Mouse (Mus musculus) lung, adult 18-20 months (tissue): Measurements from ENCODE around the gene Med24.
"Not testable (repeated sequence)": the region's sequence is repeated elsewhere in the genome, so short reads cannot be mapped to it uniquely, and the experiment has no call there.

ENCODE experiments used
- DNase-seq, 2 experiments: peaks; one replicate each; pipeline ENCODE4 v3.0.0; 2022; ENCODE audit warnings: mixed read lengths in 2 of 2

Med24 gene

DNA sequence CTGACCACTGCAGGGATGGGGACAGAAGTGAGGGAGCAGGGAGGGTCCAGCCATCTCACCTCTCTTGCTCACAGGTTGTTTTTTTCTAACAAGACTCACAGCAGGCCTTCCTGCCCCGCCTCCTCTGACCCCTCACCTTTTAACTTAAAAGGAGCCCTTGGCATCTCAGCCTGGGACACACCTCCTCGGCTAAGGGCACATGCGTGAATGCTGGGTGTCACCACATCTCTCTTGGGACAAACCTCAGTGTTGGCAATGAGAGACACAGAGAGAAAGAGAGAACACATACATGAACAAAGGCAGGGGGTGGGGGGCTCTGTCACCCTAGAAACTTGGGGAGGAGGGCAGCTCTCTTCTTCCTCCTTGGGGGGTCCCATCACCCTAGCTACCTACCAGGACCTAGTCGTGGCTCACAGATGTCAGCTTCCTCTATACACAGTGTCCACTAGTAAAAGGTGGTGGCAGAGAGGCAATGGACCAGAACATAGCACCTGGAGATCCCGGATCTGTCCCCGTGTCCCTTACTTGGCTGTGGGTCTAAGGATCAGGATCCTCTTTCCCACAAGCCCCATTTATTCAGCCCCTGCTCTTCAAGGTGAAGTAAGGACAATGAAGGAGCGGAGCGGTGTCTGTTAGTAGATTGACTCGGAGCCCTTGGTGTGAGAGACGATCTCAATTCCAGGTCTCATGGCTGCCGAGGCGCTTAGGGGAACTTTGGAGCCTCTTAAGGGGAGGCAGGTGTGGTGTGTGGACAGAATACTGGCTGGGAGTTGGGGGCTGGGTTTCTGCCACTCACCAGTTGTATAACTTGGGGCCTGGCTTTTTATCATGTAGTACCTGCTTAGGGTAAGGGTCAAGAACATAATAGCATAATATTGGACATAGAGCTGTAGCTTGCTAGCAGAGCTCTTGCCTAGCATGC is 17.0 kb upstream of the Med24 start:
- DNase-seq: peak in 1 of 2 experiments; percentile 36

DNA sequence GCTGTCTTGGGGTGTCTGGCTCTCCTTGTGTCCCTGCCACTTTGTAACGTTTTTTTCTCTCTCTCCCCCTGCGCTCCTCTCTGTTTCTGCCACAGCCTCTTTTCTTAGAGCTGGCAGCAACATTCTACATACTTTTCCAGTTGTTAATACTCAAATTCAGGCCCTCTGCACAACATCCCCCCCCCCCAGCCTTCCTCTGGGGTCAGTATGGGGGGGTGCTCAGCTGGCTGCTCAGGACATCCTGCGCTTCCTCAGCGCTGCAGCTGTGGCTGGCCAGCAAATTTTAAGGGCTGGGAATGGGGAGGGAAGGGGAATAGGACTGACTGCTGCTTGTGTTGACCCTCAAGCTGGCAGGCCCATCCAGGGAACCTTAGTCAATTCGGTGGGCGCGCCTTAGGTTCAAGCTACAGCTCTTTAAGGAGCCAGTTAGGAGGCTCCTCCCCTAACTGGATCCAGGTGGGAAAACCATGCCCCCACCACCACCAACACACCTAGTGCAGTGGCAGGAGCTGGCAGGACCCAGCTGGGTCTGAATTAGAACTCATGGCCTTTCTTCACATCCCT is 15.3 kb upstream of the Med24 start:
- no peak for DNase-seq

DNA sequence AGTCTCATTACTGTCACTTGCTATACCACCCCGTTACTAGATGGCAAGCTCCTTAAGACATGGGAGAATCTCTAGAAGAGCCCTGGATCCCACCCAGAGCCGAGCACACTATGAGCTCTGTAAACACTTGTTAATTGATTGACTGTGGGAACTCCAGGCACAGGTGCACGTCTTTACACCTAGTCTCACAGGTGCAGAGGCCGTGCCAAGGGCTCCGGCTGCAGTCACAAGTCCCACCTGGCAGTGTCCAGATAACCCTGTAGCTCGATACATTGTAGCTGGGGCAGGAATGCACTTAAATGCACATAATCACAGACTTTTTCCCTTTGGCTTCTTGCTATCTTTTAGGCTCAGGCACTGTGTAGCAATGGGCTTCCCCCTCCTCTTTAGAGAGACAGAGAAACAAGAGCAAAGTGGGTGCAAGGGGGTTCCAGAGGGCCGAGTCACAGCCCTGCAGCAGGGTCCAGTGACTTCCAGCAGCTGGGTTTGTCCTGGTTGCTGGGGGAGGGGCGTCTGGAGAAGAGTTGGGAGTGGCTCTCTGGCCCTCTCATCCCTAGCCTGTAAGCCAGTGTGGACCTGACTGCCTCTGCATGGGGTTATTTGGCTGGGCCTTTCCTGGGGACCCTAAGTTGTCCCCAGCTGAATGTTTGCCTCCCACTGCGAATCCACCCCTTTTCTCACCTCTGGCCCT is 14.6 kb upstream of the Med24 start:
- peak in 1 of 2 experiments; percentile 56 for DNase-seq

DNA sequence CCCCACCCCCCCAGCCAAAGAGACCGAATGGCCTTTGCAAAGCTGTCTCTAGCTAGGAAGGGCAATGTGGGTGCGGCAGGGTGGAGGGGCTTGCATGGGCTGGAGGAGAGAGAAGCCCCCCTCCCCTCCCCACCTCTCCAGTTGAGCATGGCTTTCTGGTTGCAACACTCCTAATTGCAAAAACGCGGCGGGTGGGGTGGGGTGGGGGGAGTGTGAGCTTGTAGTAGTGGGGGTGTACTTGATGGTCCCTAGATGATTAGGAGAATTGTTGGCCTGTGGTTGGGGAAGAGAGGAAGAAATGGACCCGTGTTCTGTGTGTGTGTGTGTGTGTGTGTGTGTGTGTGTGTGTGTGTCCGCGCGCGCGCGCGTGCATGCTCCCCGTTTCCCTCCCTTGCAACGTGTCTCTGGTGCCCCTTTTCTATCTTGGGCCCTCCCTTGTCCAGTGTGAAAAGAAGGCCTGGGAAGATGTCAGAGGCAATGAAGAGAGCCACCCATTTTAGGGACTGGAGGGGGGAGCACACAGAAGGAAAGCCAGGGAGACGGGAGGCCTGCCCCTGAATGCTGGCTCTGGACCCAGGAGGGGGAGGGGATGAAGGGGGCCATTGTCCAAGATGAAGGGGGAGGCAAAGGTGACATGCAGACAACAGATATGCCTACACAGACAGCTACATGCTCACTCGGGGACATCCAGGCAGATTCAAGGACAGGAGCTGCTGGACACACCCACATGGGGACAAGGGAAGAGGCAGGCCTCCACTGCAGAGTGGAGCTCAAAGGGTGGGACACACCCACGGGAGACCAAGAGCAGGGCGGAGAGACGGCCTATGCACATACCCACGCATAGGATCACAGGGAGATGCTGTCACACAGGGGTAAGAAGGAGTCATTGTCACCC is 13.4 kb upstream of the Med24 start:
- DNase-seq: peak in 1 of 2 experiments; percentile 17

DNA sequence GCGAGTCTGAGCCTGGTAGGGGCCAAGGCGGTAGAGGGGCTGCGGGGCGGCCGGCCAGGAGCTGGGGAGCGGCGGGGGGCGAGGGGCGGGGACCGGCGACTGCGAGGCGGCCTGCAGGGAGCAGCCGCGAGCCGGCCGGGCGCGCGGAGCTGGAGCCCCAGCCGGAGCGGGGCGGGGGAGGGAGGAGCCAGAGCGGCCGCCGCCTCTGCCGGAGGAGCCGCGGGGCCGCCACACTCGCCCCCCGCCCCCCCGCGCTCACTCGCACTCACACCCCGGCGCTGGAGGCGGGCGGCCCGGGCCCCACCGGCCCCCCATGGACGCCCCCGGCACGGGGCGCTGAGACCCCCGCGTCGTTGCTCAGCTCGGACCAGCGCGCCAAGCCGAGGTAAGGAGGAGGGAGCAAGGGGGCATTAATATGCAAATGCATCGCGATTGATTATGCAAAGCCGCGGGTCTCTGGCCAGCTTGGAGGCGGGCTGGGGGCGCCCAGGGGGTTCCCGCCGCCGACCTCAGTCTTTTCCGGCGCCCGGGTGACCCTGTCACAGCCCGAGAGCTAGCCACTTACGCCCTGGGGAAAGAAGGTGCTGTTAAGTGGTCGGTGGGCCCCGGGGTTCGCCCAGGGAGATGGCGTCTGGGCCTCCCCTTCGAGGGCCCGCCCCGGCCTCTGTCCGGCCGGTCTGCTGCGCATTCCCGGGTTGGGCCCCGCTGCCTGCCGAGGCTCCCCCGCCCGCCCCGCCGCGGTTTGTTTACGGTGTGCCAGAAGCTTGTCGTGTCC is 12.6 kb upstream of the Med24 start:
- peak; percentile 79 to 82 for DNase-seq

DNA sequence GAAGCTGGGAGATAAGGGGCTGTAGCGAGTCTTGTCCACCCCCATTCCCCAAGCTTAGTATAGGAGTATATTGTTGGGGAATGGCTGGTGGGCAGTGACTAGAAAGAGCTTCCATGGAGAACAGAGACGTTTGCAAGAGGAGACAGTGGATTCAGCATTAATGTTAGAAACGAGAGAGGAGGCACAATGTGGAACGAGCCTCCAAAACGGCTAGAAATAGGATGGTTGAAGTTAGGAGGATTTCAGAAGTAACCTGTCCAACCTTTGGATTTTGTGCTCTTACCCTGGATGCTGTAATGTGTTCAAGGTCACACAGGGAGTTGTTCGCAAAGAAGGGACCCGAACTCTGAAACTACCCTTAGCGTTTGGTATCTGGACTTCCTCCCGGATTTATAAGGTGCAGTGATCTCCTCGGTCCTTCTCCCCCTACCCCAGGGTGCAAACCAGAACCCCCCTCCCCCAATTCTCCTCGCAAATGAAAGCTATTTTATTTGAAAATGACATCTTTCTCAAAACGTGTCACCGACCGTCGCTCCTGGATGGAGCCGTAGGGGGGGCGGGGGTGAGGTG is 11.9 kb upstream of the Med24 start:
- DNase-seq: no peak

DNA sequence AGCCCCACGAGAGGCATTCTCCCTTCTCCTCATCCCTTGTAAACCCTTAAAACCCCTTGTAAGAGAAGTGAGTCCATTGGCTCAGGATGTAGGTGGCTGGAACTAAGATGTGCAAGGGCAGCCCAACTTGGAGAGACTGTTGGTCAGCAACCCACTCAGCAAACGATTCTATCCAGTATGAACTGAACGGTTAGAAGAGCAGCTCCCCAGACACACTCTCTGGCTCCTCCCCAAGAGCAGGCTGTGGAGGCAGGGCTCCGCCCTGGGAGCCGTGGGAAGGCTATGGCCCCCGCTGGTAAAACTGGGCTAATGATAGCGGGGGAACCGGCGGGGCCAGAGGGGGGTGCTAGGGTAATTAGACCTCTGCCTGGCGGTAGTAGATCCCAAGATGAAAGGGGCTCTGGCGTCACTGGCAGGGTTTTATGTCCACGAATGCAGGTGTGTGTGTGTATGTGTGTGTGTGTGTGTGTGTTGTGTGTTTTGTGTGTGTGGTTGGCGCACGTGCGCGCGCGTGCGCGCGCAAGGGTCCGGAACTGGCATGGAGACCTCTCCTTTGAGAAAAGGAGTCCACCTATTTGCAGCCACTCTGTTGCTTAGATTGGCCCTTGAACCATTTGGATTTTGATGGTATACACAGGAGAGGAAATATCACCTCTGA is 11.3 kb upstream of the Med24 start, which contains the start of gene Thra:
Gene Thra, plus strand, starts transcription at position 246 of the 658 bp plus-strand sequence.
- peak; percentile 67 to 78 for DNase-seq

DNA sequence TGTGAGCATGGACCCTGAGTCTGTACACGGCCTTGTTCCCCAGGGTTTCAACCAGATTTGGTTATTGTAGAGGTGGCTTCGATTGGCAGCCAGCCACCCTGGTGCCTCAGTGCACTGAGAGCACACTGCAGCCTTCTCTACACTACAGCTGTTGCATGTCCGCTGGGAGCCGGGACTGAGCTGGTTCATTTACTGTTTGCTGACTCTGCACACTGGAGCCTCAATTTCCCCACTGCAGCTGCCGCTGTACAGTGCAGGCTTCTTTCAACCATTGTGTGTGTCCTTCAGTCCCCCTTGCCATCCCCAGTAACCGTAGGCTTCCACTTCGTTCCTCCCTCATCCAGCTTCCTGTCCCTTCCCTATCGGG is 10.8 kb upstream of the Med24 start:
- DNase-seq: no peak

DNA sequence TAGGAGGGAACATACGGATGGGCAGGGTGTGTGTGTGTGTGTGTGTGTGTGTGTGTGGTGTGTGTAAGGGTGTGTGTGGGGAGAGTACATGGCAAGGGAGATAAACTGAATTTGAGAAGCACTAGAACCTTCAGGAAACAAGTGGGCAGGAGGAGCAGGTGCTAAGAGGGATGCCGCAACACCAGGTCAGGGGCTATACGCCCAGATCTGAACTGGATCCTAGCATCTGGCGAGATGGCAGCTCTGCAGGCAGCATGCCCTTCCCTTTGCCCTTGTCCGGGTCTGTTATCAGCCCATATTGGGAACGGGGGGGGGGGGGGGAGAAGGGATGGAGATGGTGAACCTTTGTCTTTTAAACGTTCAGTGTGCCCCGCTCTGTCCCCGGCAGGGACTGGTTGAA is 9.7 kb upstream of the Med24 start:
- no peak for DNase-seq

DNA sequence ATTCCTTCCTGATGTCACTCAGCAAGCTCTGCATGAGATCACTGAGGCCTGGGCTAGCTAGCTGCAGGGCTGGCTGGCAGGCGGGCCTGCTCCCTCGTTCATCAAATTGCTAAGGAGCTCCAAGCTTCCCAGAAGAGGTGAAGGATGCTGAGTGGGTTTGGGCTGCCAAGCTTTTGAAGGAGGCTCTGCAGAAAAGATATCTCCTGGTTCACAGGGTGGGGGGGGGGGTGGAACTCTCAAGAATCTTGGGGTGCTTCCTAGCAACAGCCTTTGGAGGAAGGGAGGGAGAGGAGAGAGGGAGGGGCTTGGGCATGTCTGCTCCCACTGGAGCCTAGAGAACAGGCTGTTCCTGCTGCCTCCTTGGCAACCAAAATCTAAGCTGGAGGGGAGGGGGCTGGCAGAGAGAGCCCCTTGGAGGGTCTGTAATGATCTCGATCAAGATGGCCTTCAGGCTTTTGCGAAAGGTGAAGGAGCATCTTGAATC is 9.2 kb upstream of the Med24 start:
- DNase-seq: no peak

DNA sequence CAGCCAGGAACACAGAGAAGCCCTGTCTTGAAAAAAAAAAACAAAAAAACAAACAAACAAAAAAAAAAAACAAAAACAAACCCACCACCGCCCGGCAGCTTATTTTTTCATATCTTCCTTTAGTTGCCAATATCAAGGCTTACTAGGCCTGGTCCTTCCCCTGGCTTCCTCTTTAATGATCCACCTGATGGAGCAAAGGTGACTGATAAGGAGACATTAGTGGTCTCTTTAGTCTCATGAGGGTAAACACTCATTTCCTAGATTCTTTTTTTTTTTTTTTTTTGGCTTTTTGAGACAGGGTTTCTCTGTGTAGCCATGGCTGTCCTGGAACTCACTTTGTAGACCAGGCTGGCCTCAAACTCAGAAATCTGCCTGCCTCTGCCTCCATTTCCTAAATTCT is 8.0 kb upstream of the Med24 start:
- DNase-seq: not testable (repeated sequence)

DNA sequence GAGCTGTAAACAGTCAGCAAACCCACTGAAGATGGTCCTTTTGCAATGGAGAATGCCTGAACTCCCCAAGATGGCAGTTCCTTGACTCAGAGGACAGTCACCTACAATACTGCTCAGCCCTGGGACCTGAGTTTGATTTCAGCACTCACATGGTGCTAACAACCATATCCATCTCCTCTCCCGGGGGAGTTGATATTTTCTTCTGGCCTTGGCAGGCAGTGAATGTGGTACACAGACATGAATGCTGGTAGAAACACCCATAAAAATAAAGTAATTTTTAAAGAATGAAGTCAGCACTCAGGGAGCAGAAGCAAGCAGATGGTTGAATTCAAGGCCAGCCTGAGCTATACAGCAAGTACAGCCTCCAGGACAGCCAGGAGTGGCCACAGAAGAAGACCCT is 6.9 kb upstream of the Med24 start:
- DNase-seq: no peak

DNA sequence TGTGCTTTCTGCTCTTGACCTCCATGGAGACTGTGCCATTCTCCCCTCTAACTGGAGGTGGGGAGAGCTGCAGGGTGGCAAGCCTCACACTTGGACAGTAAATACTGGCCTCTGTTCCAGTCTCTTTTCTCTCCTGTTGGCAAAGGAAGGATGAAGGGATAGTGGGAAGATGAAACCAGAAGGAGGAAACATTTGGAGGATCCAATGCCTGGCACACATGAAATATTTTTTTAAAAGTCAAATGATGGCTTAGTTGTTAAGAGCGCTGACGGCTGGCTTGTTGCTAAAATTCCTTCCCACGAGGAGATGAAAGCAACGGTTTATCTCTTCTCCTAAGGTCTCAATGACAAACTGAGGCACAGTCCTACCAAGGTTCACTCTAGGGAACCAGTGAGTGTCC is 5.9 kb upstream of the Med24 start:
- no peak for DNase-seq

DNA sequence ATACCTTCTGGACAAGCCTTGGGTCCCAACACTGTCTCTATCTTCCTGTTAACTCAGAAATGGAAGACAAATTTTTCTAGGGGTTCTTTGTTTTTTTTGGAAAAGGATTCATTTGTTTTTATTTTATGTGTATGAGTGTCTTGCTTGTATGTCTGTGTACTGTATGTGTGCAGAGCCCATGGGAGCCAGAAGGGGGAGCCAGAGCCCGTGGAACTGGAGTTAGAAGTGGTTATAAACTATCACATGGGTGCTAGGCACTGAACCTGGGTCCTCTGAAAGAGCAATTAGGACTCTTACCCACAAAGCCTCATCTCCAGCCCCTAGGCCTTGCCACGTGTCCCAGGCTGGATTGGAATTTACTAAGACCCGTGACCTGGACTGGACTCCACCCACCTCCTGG is 4.8 kb upstream of the Med24 start:
- no peak for DNase-seq

DNA sequence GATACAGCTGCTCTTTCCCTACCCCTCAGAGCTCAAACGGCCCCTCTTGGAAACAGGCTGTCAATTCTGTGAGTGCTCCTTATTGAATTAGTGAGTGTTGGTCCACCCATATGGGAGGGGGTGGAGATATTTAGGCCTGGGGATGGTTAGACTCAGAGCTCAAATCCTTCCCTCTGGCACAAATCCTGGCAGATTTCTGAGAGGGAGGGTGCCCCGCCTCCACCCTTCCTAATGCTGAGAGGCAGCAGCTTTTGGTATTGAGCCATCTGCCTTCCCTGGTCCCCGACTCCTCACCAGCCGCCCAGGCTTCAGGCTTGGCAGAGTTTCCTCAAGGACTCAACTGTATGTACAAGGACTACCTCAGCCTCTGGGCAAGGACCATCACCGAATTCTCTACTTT is 1.9 kb upstream of the Med24 start:
- no peak for DNase-seq

DNA sequence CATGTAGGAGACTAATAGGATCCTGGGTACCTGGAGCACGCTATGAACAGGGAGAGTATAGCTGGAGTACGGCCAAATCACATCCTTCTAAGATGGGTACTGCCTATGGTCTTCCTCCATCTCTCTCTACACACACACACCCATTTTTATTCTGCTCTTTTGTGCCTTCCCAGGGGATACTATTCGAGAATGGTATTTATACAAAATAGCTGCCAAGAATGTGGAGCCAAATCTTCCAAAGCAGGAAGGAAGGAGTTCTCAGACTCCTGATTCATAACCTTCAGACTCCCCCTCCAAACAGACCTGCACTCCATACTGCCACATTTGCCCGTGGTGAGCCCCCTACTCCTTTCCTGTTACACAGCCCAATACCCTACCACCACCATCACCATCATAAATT is 1.5 kb upstream of the Med24 start:
- DNase-seq: no peak

DNA sequence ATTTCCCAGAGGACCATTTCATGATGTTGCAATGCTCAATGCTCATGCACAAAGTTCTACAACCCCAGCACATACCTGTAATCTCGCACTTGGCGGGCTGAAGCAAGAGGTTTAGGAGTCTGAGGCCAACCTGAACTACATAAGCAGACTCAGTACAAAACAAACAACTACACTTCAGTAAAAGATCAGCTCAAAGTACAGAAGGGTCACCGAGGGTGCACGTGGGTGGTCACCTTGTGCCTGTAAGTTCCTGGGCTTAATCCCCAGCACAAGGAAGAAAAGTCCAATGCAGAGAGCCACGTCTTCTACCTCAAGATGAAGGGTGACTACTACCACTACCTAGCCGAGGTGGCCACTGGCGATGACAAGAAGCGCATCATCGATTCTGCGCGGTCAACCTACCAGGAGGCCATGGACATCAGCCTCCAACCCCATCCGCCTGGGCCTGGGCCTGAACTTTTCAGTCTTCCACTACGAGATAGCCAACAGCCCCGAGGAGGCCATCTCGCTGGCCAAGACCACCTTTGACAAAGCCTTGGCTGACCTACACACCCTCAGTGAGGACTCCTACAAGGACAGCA is 3.2 kb downstream of the Med24 start:
- DNase-seq: no peak

DNA sequence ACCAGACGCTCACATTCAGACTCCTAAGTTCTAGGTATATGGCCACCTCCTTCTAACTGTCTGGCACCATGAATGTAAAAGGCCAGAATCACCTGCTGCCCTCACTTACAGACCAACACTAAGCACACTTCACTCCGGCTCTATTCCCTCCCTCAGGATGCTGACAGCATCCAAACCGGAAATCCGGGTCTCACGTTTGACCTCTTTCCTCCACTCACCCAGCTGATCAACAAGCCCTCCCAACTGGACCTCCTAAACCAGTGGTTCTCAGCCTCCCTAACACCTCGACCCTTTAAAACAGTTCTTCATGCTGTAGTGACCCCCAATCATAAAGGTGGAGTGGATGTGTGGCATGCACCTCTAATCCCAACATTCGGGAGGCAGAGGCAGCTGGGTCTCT is 6.1 kb downstream of the Med24 start:
- DNase-seq: no peak

DNA sequence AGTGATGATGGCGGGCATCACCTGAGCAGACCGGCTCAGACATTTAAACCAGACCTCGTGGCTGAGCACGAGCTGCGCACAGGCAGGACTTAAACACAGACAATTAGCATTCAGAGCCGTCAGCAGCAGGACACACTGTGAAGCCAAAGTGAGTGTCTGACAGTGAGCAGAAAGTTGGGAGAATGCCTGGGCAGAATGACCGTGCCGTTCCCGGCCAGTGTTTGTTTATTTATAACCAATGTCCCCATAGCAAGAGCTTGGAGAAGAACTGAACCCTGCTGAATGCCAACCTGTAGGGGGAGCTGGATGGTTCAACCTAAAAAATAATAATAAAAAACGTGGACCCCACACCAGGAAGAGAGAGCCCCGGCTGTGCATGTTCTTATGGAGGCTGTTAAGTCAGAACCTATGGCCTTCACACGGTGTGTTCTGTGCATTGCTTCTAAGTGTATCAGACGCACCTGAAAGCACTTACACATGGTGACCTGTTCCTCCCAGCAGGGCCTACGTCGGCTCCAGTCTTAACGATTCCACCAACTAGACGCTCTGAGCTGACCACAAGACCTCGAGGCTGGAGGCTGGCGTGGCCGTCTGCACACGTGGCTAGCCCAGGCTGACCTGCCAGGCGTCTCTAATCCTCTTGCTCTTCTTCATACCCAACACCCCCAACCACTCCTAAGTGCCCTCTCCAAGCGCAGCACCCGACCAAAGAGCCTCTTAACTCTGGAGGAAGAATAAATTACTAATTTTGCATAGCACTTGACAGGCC is 7.6 kb downstream of the Med24 start:
- peak; percentile 79 to 89 for DNase-seq

DNA sequence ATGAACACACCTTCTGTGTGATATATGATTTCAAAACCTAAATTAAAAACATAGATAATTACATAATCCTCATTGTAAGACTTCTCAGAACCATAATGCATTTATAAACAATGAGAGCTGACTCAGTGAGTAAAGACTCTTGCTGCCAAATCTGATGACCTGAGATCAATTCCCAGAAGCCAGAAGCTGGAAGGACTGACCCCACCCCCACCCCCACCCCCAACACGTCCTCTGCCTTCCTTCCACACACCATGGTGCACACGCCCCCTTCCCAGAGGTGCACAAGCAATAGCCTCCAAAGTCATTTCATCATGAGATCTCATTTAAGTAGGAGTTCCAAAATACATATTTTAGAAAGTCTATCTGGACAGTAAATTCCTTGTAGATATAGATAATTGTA is 8.5 kb downstream of the Med24 start:
- DNase-seq: no peak
